Mouse (Mus musculus): ENCODE data around the gene Rexo1.

Gene Rexo1

DNA sequence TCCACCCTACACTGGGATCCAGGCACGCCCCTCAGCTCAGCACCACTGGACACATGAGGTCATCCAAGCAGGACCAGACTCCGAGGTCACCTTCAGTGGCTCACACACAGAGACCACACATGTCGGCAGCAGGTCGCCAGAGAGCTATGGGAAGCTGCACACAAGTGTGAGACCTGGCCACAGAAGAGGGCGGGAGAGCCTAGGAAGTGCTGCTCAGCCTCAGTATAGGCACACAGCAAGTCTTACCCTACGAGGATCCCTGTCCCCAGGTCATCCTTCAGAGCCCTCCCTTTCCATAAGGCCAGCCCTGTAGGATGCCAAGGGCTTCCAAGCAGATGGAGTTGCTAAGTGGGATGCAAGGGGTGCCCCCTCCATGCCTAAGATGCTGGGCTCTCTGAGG is 7.4 kb downstream of the Rexo1 start:
- no peak for DNase-seq (ENCODE audit: low spot score)

DNA sequence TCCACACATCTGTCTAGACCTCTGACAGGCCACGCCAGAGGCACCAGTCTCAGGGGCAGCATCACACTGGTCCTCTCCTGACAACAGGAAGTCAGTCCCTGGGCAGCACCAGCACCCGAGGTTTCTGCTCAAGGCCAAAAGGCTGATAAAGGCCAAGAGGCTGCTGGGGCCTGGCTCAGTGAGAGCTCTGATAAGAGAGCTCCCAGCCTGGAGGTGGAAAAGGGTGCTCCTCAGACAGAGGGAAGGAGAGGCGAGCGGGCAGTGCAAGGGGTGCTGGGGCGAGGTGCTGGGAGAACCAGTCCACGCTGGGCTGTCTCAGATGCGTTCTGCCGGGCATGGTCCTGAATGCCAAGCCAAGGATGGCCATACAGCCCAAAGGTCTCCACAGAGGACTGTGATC is 7.8 kb downstream of the Rexo1 start:
- no peak for DNase-seq (ENCODE audit: low spot score)

DNA sequence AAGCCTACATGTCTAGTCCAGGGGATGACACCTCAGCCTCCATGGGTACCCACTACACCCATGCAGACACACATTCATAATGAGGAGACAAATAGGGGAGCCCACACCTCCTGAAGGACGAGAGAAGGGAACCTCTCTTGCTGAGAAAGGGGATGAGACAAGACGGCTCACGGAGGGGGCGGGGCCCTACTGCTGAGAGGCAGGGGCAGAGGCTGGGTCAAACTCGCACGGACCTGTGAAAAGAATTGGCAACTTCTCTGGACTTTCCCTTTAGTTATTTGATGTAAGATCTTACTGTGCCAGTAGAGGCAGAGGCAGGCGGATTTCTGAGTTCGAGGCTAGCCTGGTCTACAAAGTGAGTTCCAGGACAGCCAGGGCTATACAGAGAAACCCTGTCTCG is 9.0 kb downstream of the Rexo1 start:
- DNase-seq (ENCODE audit: low spot score): no peak

DNA sequence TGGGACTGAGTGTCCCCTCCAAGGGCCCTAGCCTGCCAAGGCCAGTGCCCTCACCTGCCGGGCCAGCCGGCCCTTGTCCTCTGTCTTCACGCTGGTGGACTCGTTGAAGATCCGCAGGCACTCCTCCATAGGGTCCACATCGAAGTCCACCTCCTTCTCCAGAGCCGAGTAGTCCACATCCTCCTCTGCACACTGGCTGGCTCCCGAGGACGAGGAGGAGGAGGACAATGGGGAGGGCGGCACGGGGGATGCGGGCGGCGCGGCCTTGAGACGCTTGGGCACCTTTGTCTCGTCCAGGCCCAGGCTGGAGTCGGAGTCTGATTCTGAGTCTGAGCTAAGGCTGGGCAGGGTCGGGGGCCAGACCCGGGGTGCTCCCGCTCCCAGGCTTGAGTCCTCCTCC is 12.1 kb downstream of the Rexo1 start:
- no peak for DNase-seq (ENCODE audit: low spot score)

DNA sequence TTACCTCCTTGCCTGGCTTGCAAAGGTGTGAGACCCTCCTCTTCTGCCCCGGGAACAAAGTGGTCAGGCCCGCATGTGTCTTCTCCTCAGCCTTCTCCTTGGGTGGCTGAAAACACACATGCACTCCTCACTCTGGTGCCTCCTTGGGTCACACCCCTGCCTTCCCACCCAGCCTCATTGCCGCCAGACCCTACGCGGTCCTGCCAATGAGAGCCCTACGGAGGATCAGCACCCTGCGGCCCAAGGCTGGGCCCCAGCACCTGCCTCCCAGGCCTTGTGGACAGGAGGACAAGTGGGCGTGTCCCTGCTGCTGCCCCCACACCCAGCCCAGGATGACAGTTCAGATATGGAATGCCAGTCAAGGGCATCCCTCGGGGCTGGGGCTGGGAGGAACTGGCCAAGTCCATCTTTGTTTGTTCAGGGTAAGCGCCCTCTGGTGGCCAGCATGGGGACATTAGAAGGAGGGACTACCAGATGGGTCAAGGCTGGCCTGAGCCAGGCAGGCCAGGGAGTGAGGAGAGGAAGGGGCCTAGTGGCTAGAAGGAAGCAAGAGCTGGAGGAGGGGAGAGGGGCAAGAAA is 12.8 kb downstream of the Rexo1 start:
- peak; percentile 81 for DNase-seq (ENCODE audit: low spot score)

DNA sequence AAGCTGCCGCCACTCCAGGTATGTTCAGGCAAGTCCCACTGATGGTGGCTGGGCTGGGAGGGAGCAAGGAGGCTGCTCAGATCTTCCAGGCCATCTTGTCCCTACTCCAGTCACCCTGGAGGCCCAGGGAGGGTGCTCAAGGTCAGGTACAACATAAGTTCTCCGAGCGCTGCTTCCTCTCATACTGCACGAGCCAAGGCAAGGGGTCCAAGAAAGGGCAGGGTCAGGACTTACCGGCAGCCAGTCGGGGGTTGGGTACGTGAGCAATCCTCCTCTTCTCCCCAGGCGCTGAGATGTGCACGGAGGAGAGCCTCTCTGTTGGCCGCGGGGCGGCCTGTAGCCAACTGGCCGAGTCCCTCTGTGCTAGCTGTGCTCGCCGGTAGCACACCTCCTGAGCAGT is 13.8 kb downstream of the Rexo1 start:
- DNase-seq (ENCODE audit: low spot score): no peak

DNA sequence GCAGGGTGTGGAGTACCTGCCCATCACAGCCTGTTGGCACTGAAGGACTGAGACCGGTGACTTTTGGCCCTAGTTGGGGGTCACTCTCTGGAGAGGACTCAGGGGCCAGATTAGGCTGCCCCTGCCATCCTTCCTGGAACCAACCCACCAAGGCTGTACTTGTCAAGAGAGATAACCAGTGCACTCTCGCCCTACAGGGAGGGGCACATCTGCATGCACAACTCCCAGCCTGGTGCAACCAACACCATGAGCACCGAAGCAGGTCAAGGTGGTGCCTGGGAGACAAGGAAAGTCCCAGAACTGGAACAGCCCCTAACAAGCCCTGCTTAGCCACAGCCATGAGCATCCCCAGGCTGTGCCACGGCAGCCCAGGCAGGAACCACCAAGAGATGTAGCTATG is 14.4 kb downstream of the Rexo1 start:
- DNase-seq (ENCODE audit: low spot score): no peak

DNA sequence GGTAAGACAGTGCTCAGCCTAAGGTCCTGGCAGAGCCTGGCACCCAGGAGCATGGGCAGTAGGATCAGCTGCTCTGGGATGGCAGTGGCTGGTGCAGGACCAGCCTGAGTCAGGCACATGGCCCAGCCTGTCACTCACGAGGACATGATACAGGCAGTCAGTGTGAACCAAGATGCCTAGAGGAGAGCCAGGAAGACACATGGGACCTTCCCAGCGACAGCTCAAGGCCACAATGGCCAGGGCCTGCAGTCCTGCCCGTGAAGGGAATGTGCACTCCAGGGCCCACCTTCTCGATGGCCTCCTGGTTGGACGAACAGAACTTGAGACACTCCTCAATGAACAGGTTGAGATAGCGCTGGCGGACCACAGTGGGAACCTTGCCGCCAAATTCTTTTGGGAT is 15.8 kb downstream of the Rexo1 start:
- no peak for DNase-seq (ENCODE audit: low spot score)

DNA sequence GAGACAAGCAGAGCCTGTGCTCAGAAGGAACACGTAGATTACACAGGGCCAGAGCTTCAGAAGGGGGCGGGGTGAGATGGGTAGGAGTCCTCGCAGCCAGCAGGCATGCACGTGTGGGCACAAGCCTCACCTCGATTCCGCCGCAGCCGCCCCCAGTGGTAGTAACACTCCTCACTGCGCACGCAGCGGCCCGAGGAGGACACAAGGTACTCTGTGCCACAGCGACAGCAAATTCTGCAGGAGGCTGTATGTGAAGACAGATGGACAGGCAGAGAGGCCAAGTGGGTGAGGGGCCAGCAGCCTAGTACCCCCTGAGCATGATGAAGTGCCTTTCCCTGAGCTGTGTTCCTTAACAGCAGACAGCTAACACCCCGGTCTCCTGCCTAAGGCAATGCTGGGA is 17.5 kb downstream of the Rexo1 start:
- no peak for DNase-seq (ENCODE audit: low spot score)

DNA sequence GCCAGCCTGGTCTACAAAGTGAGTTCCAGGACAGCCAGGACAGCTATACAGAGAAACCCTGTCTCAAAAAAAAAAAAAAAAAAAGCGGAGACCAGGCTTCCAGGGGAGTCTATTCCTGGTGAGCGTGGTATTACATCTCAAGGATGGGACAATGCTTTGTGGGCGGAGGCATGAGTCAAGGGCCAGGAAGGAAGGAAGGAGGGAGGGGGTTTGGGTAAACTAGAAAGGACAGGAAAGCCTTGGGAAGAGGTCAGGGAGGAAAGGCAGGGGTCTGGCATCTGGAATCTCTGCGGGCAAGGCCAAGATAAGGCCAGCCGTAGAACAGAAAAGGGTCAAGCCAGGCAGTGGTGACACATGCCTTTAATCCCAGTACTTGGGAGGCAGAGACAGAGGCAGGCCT is 21.9 kb downstream of the Rexo1 start:
- DNase-seq (ENCODE audit: low spot score): no peak

DNA sequence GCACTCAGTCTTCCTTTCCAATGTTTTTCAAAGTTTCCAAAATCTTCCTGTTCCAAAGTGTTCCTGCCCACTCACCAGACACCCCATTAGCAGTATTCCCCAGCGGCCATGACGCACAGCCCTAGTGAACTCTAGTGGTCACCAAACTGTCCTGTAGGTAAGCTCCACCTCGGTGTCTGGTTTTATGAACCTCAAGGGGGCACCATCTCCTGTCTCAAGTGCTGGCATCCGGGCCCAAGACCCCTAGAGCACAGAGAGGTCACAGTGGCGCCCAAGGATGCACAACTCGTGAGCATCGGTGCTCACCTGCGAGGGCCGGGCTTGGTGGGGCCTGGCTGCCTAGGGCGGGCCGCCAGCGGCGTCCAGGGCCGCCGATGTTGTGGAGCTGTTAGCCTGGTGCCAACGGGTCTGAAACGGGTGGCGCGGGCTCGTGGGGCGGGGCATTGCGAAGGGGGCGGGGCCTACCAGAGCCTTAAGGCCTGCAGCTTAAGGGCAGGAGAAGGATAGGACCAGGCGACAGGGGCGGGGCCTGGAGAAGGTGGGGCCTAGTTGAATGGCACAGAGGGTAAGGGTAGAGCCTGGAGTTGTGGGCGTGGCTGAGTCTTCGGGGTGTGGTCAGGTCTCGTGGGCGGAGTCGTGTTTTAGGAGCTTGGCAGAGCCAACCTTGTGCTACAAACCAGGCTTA is 22.5 kb downstream of the Rexo1 start, which contains the start of gene Atp8b3:
Gene Atp8b3 (minus strand): TSS at position 415 of the 685 bp plus-strand sequence.
- DNase-seq (ENCODE audit: low spot score): peak; percentile 86

DNA sequence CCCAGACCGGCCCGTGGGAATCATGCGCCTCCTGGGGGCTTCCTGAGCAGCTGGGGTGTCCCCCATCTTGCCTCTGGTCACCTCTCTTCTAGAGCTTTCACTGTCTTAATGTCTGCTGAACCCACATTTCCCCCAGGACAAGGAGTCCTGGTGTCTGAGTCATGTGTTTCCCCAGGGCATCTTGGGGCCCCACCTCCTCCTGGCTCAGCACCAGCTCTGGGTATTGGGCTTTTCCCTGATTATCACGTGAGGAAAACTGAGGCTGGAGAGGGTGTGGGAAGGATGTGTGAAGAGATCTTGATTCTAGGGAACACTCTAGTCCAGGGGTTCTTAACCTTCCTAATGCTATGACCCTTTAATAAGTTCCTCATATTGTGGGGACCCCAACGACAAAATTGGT is 23.2 kb downstream of the Rexo1 start:
- no peak for DNase-seq (ENCODE audit: low spot score)

DNA sequence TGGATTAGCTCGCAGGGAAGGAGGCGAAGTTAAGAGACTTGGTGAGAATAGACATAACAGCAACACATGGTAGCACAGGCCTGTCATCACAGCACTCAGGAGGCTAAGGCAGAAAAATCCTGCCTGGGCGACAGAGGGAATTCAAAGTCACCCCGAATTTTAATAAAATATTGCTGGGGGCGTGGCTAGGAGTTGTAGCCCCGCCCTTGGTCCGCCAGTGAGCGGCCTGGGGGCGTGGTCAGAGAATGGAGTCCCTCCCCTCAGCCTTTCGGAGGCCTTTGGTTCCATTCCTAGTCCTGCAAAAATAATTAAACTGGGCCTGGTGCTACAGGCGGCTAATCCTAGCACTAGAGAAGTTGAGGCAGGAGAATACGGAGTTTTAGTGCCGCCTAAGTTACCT is 25.6 kb downstream of the Rexo1 start:
- peak; percentile 22 for DNase-seq (ENCODE audit: low spot score)

DNA sequence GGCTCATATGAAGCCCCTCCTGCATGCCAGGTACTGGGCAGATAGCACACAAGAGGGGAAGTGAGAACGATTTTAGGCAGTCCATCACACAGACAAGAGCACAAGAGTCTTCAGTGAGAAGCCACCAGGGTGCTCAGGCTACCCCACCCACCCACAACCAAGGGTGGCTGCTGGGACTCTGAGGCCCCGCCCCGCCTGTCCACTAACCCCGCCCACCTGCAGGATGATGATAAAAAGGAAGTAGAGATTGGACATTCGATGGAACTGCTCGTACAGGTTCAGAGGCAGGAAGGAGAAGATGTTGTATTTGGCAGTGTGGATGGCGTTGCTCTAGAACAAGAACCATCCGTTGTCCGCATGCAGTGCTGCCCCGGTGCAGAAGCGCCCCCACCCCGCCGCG is 26.3 kb downstream of the Rexo1 start:
- no peak for DNase-seq (ENCODE audit: low spot score)

DNA sequence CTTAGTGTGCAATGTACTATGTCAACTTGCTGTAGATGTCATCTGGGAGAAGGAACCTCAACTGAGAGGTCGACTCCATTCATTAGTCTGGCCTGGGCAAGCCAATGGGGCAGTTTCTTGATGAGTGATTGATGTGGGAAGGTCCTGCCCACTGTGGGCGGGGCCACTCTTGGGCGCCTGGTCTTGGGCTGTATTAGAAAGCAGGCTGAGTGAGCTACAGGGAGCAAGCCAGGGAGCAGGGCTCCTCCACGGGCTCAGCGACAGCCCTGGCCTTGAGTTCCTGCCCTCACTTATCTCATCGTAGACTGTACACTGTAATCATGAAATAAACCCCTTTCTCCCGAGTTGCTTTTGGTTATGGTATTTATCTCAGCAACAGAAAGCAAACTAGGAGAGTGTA is 27.7 kb downstream of the Rexo1 start:
- peak; percentile 47 for DNase-seq (ENCODE audit: low spot score)

DNA sequence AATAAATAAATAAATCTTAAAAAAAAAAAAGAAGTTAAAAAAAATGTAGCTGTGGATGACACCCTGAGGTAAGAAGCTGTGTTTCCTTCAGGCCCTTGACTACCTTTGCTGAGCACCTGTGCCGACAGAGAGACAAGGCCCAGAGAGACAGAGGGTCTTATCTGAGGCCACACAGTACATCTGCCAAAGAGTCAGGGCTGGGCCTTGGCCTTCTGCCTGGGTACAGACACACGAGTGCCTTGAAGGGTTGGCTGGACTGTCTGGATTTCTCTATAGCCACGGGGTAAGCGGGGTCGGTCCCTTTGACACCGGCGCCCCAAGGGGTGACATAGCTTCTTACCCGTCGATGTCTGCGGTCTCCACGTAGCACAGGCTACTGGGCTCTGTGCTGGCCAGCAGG is 28.6 kb downstream of the Rexo1 start:
- DNase-seq (ENCODE audit: low spot score): no peak

DNA sequence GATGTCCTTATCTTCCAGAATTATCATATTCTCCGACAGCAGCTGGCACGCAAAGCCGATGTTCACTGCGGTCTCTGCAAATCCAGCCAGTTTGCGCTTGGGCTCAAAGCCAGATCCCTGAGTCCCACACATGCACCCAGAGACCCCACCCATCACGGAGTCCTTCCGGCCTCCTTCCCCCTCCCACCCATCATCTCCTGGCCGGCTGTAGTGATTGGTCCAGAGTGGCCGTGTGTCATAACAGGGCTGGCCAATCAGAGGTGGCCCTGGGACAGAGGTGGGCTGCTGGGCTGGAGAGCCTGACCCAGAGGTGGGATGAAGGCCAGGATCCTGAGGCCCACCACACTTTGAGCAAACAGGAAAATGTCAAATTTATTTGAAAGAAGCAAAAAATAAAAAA is 35.2 kb downstream of the Rexo1 start:
- DNase-seq (ENCODE audit: low spot score): peak; percentile 69

DNA sequence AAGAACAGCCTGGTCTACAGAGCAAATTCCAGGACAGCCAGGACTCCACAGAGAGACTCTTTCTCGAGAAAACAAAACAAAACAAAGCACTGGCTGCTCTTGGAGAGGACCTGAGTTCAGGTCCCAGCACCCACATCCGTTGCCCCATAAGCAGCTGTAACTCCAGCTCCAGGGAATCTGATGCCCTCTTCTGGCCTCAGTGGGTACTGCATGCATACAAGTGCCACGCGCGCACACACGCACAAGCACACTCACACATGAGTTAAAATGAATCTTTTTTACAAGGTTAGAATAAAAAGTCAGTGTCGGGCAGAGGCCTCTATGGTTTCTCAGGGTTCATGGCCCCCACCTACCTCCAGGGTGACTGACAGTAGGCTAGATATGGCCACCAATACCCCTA is 38.1 kb downstream of the Rexo1 start:
- DNase-seq (ENCODE audit: low spot score): no peak

DNA sequence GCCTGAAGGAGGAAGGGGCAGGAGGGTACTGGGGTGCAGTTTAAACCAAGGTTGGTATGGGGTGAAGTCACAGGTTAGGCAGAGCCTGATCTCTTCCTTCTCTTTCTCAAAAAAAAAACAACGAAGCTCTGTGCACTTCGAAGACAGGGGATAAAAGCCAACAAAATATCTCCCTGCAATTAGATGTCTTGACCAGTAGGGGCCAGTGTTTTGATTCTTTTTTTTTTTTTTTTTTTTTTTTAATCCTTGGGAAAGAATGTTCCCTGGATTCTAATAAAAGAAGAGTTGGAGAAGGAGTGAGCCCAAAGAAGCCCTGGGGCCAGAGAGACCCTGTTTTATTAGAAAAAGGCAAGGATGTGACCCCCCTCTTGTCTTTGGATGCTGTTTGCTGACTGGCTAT is 42.1 kb downstream of the Rexo1 start:
- no peak for DNase-seq (ENCODE audit: low spot score)

DNA sequence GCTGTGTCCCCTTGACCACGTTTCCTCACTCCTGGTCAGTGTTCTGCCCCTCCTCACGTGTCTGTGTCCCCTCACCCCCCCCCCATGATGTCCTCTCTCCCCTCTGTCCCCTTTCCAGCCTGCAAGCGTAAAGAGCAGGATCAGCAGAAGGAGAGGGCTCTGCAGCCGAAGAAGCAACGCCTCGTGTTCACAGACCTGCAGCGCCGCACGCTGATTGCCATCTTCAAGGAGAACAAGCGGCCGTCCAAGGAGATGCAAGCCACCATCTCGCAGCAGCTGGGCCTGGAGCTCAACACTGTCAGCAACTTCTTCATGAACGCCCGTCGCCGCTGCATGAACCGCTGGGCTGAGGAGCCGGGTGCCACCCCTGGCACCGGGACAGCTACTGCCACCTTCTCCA is 47.6 kb downstream of the Rexo1 start:
- no peak for DNase-seq (ENCODE audit: low spot score)

DNA sequence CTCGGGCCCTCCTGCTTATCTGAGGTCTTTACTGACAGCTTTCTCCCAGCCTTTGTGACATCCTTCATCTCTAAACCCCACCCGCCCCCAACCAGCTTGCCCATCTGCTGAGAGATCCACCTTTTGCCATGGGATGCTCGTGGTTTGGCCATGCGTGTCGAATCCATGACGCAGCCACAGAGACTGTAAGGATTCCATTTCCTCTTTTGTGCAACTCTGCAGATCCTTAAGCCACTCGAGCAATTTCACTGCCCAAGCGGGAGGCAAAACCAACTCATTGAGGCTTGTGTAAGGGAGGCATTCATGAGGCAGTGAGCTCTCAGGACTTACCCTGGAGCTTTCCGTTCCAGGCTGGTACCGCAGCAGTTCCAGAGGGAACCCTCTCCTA is 51.1 kb downstream of the Rexo1 start:
- no peak for DNase-seq (ENCODE audit: low spot score)

DNA sequence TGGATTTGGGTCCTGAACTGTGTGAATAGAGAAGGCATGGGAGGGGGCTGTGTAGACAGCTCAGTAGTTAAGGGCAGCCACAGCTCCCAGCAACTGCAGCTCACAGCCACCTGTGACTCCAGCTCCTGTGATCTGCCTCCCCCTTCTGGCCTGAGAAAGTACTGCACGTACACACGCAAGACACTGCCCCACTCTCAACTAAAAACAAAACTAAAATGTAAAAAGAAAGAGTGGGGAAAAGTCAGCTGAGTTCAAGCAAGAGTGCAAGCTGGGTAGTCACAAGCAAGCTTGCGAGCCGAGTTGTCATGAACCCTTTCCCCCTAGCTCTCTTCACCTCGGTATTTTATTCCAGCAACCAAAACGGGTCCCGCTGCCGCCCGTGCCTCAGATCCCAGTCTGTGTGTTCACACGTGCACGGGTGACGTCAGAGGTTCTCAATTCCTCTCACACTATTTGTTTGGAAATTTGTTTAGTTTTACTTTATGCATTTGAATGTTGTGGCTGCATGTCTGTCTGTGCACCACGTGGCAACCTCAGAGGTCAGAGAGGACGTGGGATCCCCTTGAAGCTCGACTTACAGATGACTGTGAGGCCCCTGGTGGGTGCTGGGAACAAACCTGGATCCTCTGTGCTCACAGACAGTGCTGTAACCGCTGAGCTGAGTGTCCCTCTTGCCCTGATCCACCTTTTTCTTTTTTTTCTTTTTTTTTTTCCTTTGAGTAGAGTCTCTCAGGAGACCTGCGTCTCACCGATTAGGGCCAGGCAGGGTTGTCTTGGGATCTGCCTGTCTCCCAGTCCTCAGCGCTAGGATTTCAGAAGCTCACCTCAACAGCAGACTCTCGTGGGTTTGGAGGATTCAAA is 51.7 kb downstream of the Rexo1 start:
- DNase-seq (ENCODE audit: low spot score): peak; percentile 84

DNA sequence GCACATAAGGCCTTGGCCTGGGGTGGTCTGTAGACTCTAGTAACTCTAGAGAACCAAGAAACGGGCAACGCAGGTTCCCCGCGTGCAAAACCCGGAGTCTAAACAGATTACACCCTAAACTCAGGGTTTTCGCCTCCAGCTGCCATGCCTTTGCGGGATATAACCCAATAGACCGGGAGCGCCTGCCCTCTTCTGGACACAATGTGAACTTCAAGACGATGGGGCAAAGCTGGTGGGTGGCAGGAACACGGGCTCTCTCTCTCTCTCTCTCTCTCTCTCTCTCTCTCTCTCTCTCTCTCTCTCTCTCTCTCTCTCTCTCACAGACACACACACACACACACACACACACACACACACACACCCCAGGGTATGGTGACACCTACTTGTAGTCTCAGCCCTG is 55.1 kb downstream of the Rexo1 start:
- DNase-seq (ENCODE audit: low spot score): peak; percentile 89

All from embryo, embryonic 10.5 days (tissue).